Mouse (Mus musculus): ENCODE measurements around the gene Tifa.

DNA sequence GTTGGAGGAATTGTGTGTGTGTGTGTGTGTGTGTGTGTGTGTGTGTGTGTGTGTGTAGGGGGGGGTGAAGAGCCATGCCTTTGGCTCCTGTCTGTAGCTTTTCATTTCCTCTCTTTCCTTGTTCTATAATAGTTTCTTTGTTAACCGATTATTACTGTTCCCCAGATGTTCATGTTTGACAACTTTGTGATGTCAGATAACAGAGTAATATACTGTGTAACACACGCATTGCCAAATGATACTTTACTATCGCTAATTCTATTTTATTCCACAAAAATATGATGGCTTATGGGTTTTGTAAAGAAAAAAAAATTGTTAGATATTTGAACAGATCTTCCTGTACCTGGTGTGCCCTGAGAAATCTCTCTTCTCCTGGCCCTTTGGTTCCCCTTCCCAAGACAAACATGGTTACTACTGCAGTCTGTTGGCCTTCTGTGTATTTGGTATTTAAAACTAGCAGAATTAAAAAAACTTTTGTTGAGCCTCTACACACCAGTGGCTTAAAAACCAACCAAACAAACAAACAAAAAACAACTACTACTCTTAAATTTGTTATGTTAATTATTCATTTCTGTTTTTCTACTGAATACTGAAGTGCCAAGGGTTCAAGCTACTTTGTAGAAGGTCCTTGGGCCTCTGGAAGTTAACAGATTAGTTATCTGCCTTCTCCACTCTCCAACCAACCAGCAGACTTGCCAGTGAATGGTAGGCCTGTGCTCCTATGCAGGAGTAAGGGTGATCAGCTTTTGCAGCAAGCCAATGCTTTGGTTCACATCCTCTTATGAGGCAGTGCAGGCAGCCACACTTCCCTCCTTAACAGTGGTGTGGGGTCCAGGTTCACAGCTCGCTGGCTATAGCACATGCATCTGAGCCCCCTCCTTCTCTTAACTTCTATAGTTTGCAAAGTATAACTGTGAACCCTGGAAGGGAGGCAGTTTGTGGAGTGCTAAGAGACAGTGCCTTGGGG, 2.3 kb downstream of the Tifa start:
- TF ChIP-seq CTCF (IDR thresholded peaks at IDR 0.05; ENCODE audit: low read depth) (no peak), EP300 (optimal IDR thresholded peaks at IDR 0.05) (no peak)

All from stomach, postnatal 0 days (tissue).